Mouse (Mus musculus) megakaryocyte, embryonic 14.5 days (primary cell): ENCODE measurements around the gene Ppp2r3a.

Source experiments
- FLI1 ChIP-seq: IDR thresholded peaks from 2 replicates; pipeline ENCODE4 v1.6.1; 2012; ENCODE audit warnings: low read length, inconsistent platforms, mixed read lengths
- GATA1 ChIP-seq: IDR thresholded peaks from 3 replicates; pipeline ENCODE4 v1.6.1; 2012; ENCODE audit warnings: mixed read lengths, low read length, inconsistent platforms, borderline replicate concordance

- TF ChIP-seq GATA1, result no peak
- TF ChIP-seq FLI1, result no peak
These were observed 175.3 kb downstream of the Ppp2r3a start for GRCm38 (mm10) chr9:101076095-101076875.
